Mouse (Mus musculus): ENCODE measurements around the gene Sebox.

DNA sequence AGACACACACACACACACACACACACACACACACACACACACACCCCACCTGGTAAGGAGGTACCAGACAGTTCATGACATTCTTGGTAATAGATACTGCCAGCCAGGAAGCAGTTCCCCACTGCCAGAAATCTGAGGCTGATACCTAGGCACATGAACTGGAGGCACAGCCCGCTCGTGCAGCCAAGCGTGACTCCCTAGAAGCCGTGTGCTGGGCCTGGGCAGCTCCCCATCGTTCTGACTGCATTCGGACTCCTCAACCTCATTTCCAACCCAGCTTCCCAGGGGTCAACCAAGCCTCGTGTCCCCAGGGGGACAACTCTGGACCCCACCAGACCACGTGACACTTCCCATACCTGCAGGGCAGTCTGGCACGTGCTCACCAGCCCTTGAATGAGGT lies 25.5 kb downstream of the Sebox start:
- TF ChIP-seq CTCF (IDR thresholded peaks at IDR 0.05; ENCODE audit: low read depth) (no peak), EP300 (IDR thresholded peaks at IDR 0.05; ENCODE audit: low read depth) (no peak)

All from liver, postnatal 0 days (tissue).